Comparison of ENCODE assay signal across 11 mouse cellular contexts in genomic region chr17:46033607-46034006, GRCm38 (mm10). TPM values are rescaled to one million over a fixed set of nuclear protein-coding genes. Genes with fewer than 3 reads are reported as not detected.
A peak's percentile ranks its signal among the peaks of the same experiment; 100 is the strongest.
DNase-seq lines count a peak whose midpoint lies in the region; ATAC-seq and TF ChIP-seq lines count a peak whose summit lies in the region.
"Had no signal": no experiment of that assay in that cellular context is flagged by ENCODE, and none has a peak within 500 bp of the region (broad histone marks: within the 10 kb centered on the region; RNA-seq: fewer than 3 reads in every experiment).

No protein-coding gene starts in this region.

- whole genome bisulfite sequencing in heart, embryonic 14.5 days: 13% methylated on average over 2 of the region's 2 CpGs
- WGBS in midbrain, embryonic 11.5 days: 26% methylated on average over 2 of the region's 2 CpGs
- 19% methylated on average over 2 of the region's 2 CpGs for WGBS in midbrain, postnatal 0 days
- WGBS in hindbrain, postnatal 0 days: 18% methylated on average over 2 of the region's 2 CpGs
- 28% methylated on average over 2 of the region's 2 CpGs for WGBS in neural tube, embryonic 15.5 days

- H3K36me3 ChIP-seq in heart, embryonic 14.5 days (ENCODE audit: control insufficient read depth, insufficient read depth, low read length): no peaks in the 10 kb centered on the region
- H3K36me3 ChIP-seq in midbrain, embryonic 11.5 days (ENCODE audit: control insufficient read depth, insufficient read depth, low read length): no peaks in the 10 kb centered on the region
- no peaks in the 10 kb centered on the region for H3K36me3 ChIP-seq in midbrain, postnatal 0 days (ENCODE audit: insufficient read depth, low read length)
- H3K36me3 ChIP-seq in hindbrain, postnatal 0 days (ENCODE audit: insufficient read depth, low read length): no peaks in the 10 kb centered on the region
- no peaks in the 10 kb centered on the region for H3K36me3 ChIP-seq in neural tube, embryonic 15.5 days

- peak overlapping the region; percentile 22; the same call in 1 of the 2 replicates for H3K9ac ChIP-seq in heart, embryonic 14.5 days (ENCODE audit: low read length)
- peak overlapping the region; percentile 9; the same call in 1 of the 2 replicates for H3K9ac ChIP-seq in midbrain, embryonic 11.5 days (ENCODE audit: low read length)
- H3K9ac ChIP-seq in midbrain, postnatal 0 days (replicated peaks; ENCODE audit: low read length, poor library complexity, severe bottlenecking): no peak overlapping the region
- H3K9ac ChIP-seq in hindbrain, postnatal 0 days (replicated peaks; ENCODE audit: low read length): 0 out of 2 replicates have a peak overlapping the region, but pooled peaks have one; percentile 17
- no peak overlapping the region for H3K9ac ChIP-seq in neural tube, embryonic 15.5 days (replicated peaks)
- H3K9ac ChIP-seq: liver, embryonic 14.5 days had no signal

- DNase-seq in heart, adult 9 months (ENCODE audit: low spot score in 2 of 2): no peak
- DNase-seq in midbrain, embryonic 11.5 days (ENCODE audit: low spot score, missing footprints): no peak
- DNase-seq in midbrain, postnatal 0 days (ENCODE audit: low spot score): no peak
- DNase-seq in hindbrain, postnatal 0 days (ENCODE audit: low spot score): no peak
- no peak for DNase-seq in ovary, postnatal 14 days (ENCODE audit: low spot score)
- no peak for DNase-seq in layer of hippocampus, adult 11-12 months (ENCODE audit: low spot score)
- DNase-seq: cerebellum, postnatal 36 days had no signal

- no peaks in the 10 kb centered on the region for H3K27me3 ChIP-seq in heart, embryonic 14.5 days (ENCODE audit: control insufficient read depth, insufficient read depth, low read length)
- no peaks in the 10 kb centered on the region for H3K27me3 ChIP-seq in midbrain, embryonic 11.5 days (ENCODE audit: control insufficient read depth, insufficient read depth, low read length)
- H3K27me3 ChIP-seq in midbrain, postnatal 0 days (ENCODE audit: insufficient read depth, low read length): no peaks in the 10 kb centered on the region
- no peaks in the 10 kb centered on the region for H3K27me3 ChIP-seq in hindbrain, postnatal 0 days (ENCODE audit: insufficient read depth, low read length)
- 0 out of 2 replicates have a peak, but pooled peaks cover 4% of the 10 kb centered on the region for H3K27me3 ChIP-seq in neural tube, embryonic 15.5 days (replicated peaks)

- no peak for ATAC-seq in heart, embryonic 14.5 days (ENCODE audit: insufficient number of reproducible peaks, insufficient read depth, low FRiP score, low read depth)
- ATAC-seq in midbrain, embryonic 11.5 days (ENCODE audit: low FRiP score): no peak
- no peak for ATAC-seq in midbrain, postnatal 0 days (ENCODE audit: low FRiP score)
- ATAC-seq in hindbrain, postnatal 0 days: no peak
- no peak for ATAC-seq in neural tube, embryonic 15.5 days (ENCODE audit: low FRiP score)

- peak overlapping the region; percentile 79; the same call in 1 of the 2 replicates for H3K4me2 ChIP-seq in heart, embryonic 14.5 days (ENCODE audit: low read length)
- no peak overlapping the region for H3K4me2 ChIP-seq in midbrain, embryonic 11.5 days
- H3K4me2 ChIP-seq in midbrain, postnatal 0 days (ENCODE audit: low read depth, low read length, poor library complexity, severe bottlenecking): no peak overlapping the region
- H3K4me2 ChIP-seq in hindbrain, postnatal 0 days (ENCODE audit: low read depth, low read length): no peak overlapping the region
- H3K4me2 ChIP-seq in neural tube, embryonic 15.5 days: 0 out of 2 replicates have a peak overlapping the region, but pooled peaks have one; percentile 91

- no peak for TF ChIP-seq CTCF in midbrain, postnatal 0 days (IDR thresholded peaks at IDR 0.05)
- TF ChIP-seq CTCF in hindbrain, postnatal 0 days (IDR thresholded peaks at IDR 0.05; ENCODE audit: low read depth): no peak

- H3K9me3 ChIP-seq in heart, embryonic 14.5 days (ENCODE audit: control insufficient read depth, low read length): no peaks in the 10 kb centered on the region
- H3K9me3 ChIP-seq in midbrain, embryonic 11.5 days (ENCODE audit: control insufficient read depth, low read length): no peaks in the 10 kb centered on the region
- H3K9me3 ChIP-seq in midbrain, postnatal 0 days (ENCODE audit: low read length): no peaks in the 10 kb centered on the region
- no peaks in the 10 kb centered on the region for H3K9me3 ChIP-seq in hindbrain, postnatal 0 days (ENCODE audit: low read length)
- no peaks in the 10 kb centered on the region for H3K9me3 ChIP-seq in neural tube, embryonic 15.5 days (replicated peaks)
- H3K9me3 ChIP-seq: G1E had no signal

- peaks cover 30 to 32% of the 10 kb centered on the region in 2 experiments for H3K4me1 ChIP-seq in heart, embryonic 14.5 days (ENCODE audit: control insufficient read depth in 2 of 2, insufficient read depth in 2 of 2, low read length in 2 of 2)
- peaks cover 18% of the 10 kb centered on the region for H3K4me1 ChIP-seq in midbrain, embryonic 11.5 days (ENCODE audit: control insufficient read depth, insufficient read depth, low read length)
- peaks cover 16% of the 10 kb centered on the region for H3K4me1 ChIP-seq in midbrain, postnatal 0 days (ENCODE audit: insufficient read depth, low read length)
- peaks cover 19% of the 10 kb centered on the region for H3K4me1 ChIP-seq in hindbrain, postnatal 0 days (ENCODE audit: insufficient read depth, low read length)
- peaks cover 38% of the 10 kb centered on the region for H3K4me1 ChIP-seq in neural tube, embryonic 15.5 days

- H3K4me3 ChIP-seq in heart, embryonic 14.5 days (ENCODE audit: control insufficient read depth in 1 of 2, insufficient read depth in 1 of 2, low read depth in 1 of 2, low read length in 2 of 2): no peak overlapping the region
- no peak overlapping the region for H3K4me3 ChIP-seq in midbrain, embryonic 11.5 days (ENCODE audit: low read depth, low read length)
- no peak overlapping the region for H3K4me3 ChIP-seq in midbrain, postnatal 0 days (ENCODE audit: low read depth, low read length)
- no peak overlapping the region for H3K4me3 ChIP-seq in hindbrain, postnatal 0 days (ENCODE audit: low read length)
- H3K4me3 ChIP-seq in neural tube, embryonic 15.5 days (replicated peaks): no peak overlapping the region

- H3K27ac ChIP-seq in heart, embryonic 14.5 days (replicated peaks in 1 of 2; ENCODE audit: control insufficient read depth in 1 of 2, insufficient read depth in 1 of 2, low read depth in 2 of 2, low read length in 2 of 2): no peak overlapping the region
- no peak overlapping the region for H3K27ac ChIP-seq in midbrain, embryonic 11.5 days (ENCODE audit: low read depth, low read length)
- H3K27ac ChIP-seq in midbrain, postnatal 0 days (ENCODE audit: low read depth, low read length): no peak overlapping the region
- H3K27ac ChIP-seq in hindbrain, postnatal 0 days: no peak overlapping the region
- no peak overlapping the region for H3K27ac ChIP-seq in neural tube, embryonic 15.5 days (replicated peaks)
- H3K27ac ChIP-seq: liver, embryonic 14.5 days had no signal

RNA-seq across cellular contexts. Expression of gene Vegfa, which starts 1.4 kb away (rescaled TPM):
- 8.1 and 8.3 TPM in 2 replicates for polyA plus RNA-seq in heart, embryonic 14.5 days (2014; fragmentation: Nextera tagmentation; extraction: Ambion mirVana)
- polyA plus RNA-seq in midbrain, embryonic 11.5 days (2014; fragmentation: Nextera tagmentation; extraction: Ambion mirVana): 2.2 and 2.9 TPM in 2 replicates
- 78.6 and 105 TPM in 2 replicates for total RNA-seq in midbrain, postnatal 0 days (2014; rRNA removed)
- 2.3 and 3.0 TPM in 2 replicates for polyA plus RNA-seq in midbrain, postnatal 0 days (2015; fragmentation: Nextera tagmentation; extraction: Ambion mirVana)
- total RNA-seq in hindbrain, postnatal 0 days (2014; rRNA removed): 89.5 and 89.6 TPM in 2 replicates
- polyA plus RNA-seq in hindbrain, postnatal 0 days (2015; fragmentation: Nextera tagmentation; extraction: Ambion mirVana): 4.1 and 4.8 TPM in 2 replicates
- polyA plus RNA-seq in neural tube, embryonic 15.5 days (2015; fragmentation: Nextera tagmentation; extraction: Ambion mirVana): 4.1 and 4.8 TPM in 2 replicates

Comparison
In these comparisons a context has a peak if more than half of its experiments do, and no peak if none do; other contexts are left out.
1. H3K9ac ChIP-seq: peak in heart, embryonic 14.5 days (single experiment), midbrain, embryonic 11.5 days (single experiment) and hindbrain, postnatal 0 days (single experiment); none in midbrain, postnatal 0 days (single experiment) and neural tube, embryonic 15.5 days (single experiment).
2. H3K4me2 ChIP-seq: peak in heart, embryonic 14.5 days (single experiment) and neural tube, embryonic 15.5 days (single experiment); none in midbrain, embryonic 11.5 days (single experiment), midbrain, postnatal 0 days (single experiment) and hindbrain, postnatal 0 days (single experiment).